Mouse (Mus musculus): ENCODE measurements around the gene Gm10718. TPM values are rescaled to one million over a fixed set of nuclear protein-coding genes. Genes with fewer than 3 reads are reported as not detected.
"Not testable (repeated sequence)": the region's sequence is repeated elsewhere in the genome, so short reads cannot be mapped to it uniquely, and the experiment has no call there.

Gene Gm10718
- polyA plus RNA-seq (2015; fragmentation: Nextera tagmentation; extraction: Ambion mirVana): 0.41 TPM in 1 of 2 replicates, not detected in the other

DNA sequence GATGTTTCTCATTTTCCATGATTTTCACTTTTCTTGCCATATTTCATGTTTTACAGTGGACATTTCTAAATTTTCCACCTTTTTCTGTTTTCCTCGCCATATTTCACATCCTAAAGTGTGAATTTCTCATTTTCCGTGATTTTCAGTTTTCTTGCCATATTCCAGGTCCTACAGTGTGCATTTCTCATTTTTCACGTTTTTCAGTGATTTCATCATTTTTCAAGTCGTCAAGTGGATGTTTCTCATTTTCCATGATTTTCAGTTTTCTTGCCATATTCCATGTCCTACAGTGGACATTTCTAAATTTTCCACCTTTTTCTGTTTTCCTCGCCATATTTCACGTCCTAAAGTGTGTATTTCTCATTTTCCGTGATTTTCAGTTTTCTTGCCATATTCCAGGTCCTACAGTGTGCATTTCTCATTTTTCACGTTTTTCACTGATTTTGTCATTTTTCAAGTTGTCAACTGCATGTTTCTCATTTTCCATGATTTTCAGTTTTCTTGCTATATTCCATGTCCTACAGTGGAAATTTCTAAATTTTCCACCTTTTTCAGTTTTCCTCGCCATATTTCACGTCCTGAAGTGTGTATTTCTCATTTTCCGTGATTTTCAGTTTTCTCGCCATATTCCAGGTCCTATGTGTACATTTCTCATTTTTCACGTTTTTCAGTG, at the start of gene Gm10718:
TSS of gene Gm10718 (plus strand) at position 236 of the 673 bp plus-strand sequence.
- not testable (repeated sequence) for H3K9me3 ChIP-seq; H3K9ac ChIP-seq; H3K27me3 ChIP-seq; ATAC-seq (ENCODE audit: insufficient number of reproducible peaks, low FRiP score, low TSS enrichment, low read depth); H3K4me2 ChIP-seq; H3K4me3 ChIP-seq; H3K36me3 ChIP-seq; H3K4me1 ChIP-seq; H3K27ac ChIP-seq
- 76% methylated on average over 12 of the region's 13 CpGs for WGBS

DNA sequence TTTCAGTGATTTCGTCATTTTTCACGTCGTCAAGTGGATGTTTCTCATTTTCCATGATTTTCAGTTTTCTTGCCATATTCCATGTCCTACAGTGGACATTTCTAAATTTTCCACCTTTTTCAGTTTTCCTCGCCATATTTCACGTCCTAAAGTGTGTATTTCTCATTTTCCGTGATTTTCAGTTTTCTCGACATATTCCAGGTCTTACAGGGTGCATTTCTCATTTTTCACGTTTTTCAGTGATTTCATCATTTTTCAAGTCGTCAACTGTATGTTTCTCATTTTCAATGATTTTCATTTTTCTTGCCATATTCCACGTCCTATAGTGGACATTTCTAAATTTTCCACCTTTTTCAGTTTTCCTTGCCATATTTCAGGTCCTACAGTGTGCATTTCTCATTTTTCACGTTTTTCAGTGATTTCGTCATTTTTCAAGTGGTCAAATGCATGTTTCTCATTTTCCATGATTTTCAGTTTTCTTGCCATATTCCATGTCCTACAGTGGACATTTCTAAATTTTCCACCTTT, 22.8 kb upstream of the Gm10718 start, which contains the start of gene Gm10722:
TSS of gene Gm10722 (plus strand) at position 478 of the 528 bp plus-strand sequence.
- H3K4me1 ChIP-seq; H3K27me3 ChIP-seq; H3K36me3 ChIP-seq; H3K4me3 ChIP-seq; ATAC-seq (ENCODE audit: insufficient number of reproducible peaks, low FRiP score, low TSS enrichment, low read depth); H3K9ac ChIP-seq; H3K27ac ChIP-seq; H3K4me2 ChIP-seq; H3K9me3 ChIP-seq: not testable (repeated sequence)
- whole genome bisulfite sequencing: 72% methylated on average over 12 of the region's 12 CpGs

- H3K4me3 ChIP-seq; H3K9me3 ChIP-seq; H3K27ac ChIP-seq; ATAC-seq (ENCODE audit: insufficient number of reproducible peaks, low FRiP score, low TSS enrichment, low read depth); H3K4me2 ChIP-seq; H3K9ac ChIP-seq; H3K4me1 ChIP-seq; H3K36me3 ChIP-seq; H3K27me3 ChIP-seq: not testable (repeated sequence)
- WGBS: 64% methylated on average over 8 of the region's 8 CpGs
Measured at GRCm38 (mm10) chr9:3001006-3001405, 22.3 kb upstream of the Gm10718 start.

DNA sequence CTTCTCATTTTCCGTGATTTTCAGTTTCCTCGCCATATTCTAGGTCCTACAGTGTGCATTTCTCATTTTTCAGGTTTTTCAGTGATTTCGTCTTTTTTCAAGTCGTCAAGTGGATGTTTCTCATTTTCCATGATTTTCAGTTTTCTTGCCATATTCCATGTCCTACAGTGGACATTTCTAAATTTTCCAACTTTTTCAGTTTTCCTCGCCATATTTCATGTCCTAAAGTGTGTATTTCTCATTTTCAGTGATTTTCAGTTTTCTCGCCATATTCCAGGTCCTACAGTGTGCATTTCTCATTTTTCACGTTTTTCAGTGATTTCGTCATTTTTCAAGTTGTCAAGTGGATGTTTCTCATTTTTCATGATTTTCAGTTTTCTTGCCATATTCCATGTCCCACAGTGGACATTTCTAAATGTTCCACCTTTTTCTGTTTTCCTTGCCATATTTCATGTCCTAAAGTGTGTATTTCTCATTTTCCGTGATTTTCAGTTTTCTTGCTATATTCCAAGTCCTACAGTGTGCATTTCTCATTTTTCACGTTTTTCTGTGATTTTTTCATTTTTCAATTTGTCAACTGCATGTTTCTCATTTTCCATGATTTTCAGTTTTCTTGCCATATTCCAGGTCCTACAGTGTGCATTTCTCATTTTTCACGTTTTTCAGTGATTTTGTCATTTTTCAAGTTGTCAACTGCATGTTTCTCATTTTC, 21.2 kb upstream of the Gm10718 start:
- H3K9me3 ChIP-seq, H3K4me3 ChIP-seq, H3K36me3 ChIP-seq, H3K4me1 ChIP-seq, H3K9ac ChIP-seq, H3K4me2 ChIP-seq, H3K27ac ChIP-seq, H3K27me3 ChIP-seq: not testable (repeated sequence)
- peak; percentile 89 for ATAC-seq (ENCODE audit: insufficient number of reproducible peaks, low FRiP score, low TSS enrichment, low read depth)
- 70% methylated on average over 9 of the region's 11 CpGs for WGBS

DNA sequence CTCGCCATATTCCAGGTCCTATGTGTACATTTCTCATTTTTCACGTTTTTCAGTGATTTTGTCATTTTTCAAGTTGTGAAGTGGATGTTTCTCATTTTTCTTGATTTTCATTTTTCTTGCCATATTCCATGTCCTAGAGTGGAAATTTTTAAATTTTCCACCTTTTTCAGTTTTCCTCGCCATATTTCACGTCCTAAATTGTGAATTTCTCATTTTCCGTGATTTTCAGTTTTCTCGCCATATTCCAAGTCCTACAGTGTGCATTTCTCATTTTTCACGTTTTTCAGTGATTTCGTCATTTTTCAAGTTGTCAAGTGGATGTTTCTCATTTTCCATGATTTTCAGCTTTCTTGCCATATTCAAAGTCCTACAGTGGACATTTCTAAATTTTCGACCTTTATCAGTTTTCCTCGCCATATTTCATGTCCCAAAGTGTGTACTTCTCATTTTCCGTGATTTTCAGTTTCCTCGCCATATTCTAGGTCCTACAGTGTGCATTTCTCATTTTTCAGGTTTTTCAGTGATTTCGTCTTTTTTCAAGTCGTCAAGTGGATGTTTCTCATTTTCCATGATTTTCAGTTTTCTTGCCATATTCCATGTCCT, 20.5 kb upstream of the Gm10718 start, which contains the start of gene Gm11168:
TSS of gene Gm11168 (plus strand) at position 553 of the 603 bp plus-strand sequence.
- not testable (repeated sequence) for H3K27me3 ChIP-seq; H3K36me3 ChIP-seq; H3K27ac ChIP-seq; H3K4me2 ChIP-seq; H3K4me1 ChIP-seq; H3K9ac ChIP-seq; ATAC-seq (ENCODE audit: insufficient number of reproducible peaks, low FRiP score, low TSS enrichment, low read depth); H3K4me3 ChIP-seq; H3K9me3 ChIP-seq
- WGBS: 69% methylated on average over 6 of the region's 14 CpGs

GRCm38 (mm10) chr9:3006179-3006578, 17.2 kb upstream of the Gm10718 start:
- H3K4me3 ChIP-seq: not testable (repeated sequence)

GRCm38 (mm10) chr9:3006636-3007035, 16.7 kb upstream of the Gm10718 start:
- ATAC-seq (ENCODE audit: insufficient number of reproducible peaks, low FRiP score, low TSS enrichment, low read depth): peak; percentile 74; the same call in 1 of the 2 replicates
- H3K4me3 ChIP-seq, H3K9ac ChIP-seq, H3K36me3 ChIP-seq, H3K9me3 ChIP-seq, H3K27ac ChIP-seq, H3K4me2 ChIP-seq, H3K27me3 ChIP-seq, H3K4me1 ChIP-seq: not testable (repeated sequence)
- 72% methylated on average over 8 of the region's 8 CpGs for WGBS

More at GRCm38 (mm10) chr9:3006179-3006578, 17.2 kb upstream of the Gm10718 start:
- H3K9me3 ChIP-seq; H3K4me1 ChIP-seq; H3K4me2 ChIP-seq; H3K9ac ChIP-seq; H3K27me3 ChIP-seq; H3K36me3 ChIP-seq; ATAC-seq (ENCODE audit: insufficient number of reproducible peaks, low FRiP score, low TSS enrichment, low read depth); H3K27ac ChIP-seq: not testable (repeated sequence)
- 81% methylated on average over 1 of the region's 5 CpGs for WGBS

GRCm38 (mm10) chr9:3007272-3007671, 16.1 kb upstream of the Gm10718 start:
- not testable (repeated sequence) for H3K27ac ChIP-seq; H3K4me2 ChIP-seq; H3K4me1 ChIP-seq; H3K4me3 ChIP-seq; H3K36me3 ChIP-seq; H3K9me3 ChIP-seq; H3K27me3 ChIP-seq; H3K9ac ChIP-seq; ATAC-seq (ENCODE audit: insufficient number of reproducible peaks, low FRiP score, low TSS enrichment, low read depth)
- 76% methylated on average over 8 of the region's 9 CpGs for WGBS

- not testable (repeated sequence) for H3K36me3 ChIP-seq, H3K9ac ChIP-seq, H3K4me2 ChIP-seq, H3K27ac ChIP-seq, H3K27me3 ChIP-seq, H3K4me1 ChIP-seq, H3K4me3 ChIP-seq, H3K9me3 ChIP-seq
- peak; percentile 60; the same call in 1 of the 2 replicates for ATAC-seq (ENCODE audit: insufficient number of reproducible peaks, low FRiP score, low TSS enrichment, low read depth)
- no CpG with 5 or more reads among the region's 5 CpGs for WGBS
Measured at GRCm38 (mm10) chr9:3009331-3009730, 14.0 kb upstream of the Gm10718 start.

DNA sequence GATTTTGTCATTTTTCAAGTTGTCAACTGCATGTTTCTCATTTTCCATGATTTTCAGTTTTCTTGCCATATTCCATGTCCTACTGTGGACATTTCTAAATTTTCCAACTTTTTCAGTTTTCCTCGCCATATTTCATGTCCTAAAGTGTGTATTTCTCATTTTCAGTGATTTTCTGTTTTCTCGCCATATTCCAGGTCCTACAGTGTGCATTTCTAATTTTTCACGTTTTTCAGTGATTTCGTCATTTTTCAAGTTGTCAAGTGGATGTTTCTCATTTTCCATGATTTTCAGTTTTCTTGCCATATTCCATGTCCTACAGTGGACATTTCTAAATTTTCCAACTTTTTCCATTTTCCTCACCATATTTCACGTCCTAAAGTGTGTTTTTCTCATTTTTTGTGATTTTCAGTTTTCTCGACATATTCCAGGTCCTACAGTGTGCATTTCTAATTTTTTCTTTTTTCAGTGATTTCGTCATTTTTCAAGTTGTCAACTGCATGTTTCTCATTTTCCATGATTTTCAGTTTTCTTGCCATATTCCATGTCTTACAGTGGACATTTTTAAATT, 11.2 kb upstream of the Gm10718 start:
- H3K9ac ChIP-seq; H3K27me3 ChIP-seq; ATAC-seq (ENCODE audit: insufficient number of reproducible peaks, low FRiP score, low TSS enrichment, low read depth); H3K36me3 ChIP-seq; H3K4me2 ChIP-seq; H3K9me3 ChIP-seq; H3K4me1 ChIP-seq; H3K4me3 ChIP-seq; H3K27ac ChIP-seq: not testable (repeated sequence)
- 88% methylated on average over 3 of the region's 7 CpGs for WGBS

- H3K9ac ChIP-seq, H3K27me3 ChIP-seq, H3K4me1 ChIP-seq, H3K36me3 ChIP-seq, H3K4me3 ChIP-seq, H3K9me3 ChIP-seq, H3K4me2 ChIP-seq, H3K27ac ChIP-seq: not testable (repeated sequence)
- peak; percentile 75 for ATAC-seq (ENCODE audit: insufficient number of reproducible peaks, low FRiP score, low TSS enrichment, low read depth)
- WGBS: no CpG with 5 or more reads among the region's 11 CpGs
Measured at GRCm38 (mm10) chr9:3012733-3013279, 10.5 kb upstream of the Gm10718 start, which contains the start of gene Gm10721. Gm10721 (plus strand) TSS chr9:3013140.

Measured in limb, embryonic 15.5 days (tissue).